Mouse (Mus musculus) inflammation-experienced regulatory T-cells, adult 6 months (primary cell): ENCODE measurements around the gene Olfr1389. TPM values are rescaled to one million over a fixed set of nuclear protein-coding genes. Genes with fewer than 3 reads are reported as not detected.
"Not testable (repeated sequence)": the region's sequence is repeated elsewhere in the genome, so short reads cannot be mapped to it uniquely, and the experiment has no call there.

Experiments used
- ATAC-seq: one replicate; pipeline ENCODE4 v1.8.0; 2017
- polyA plus RNA-seq, 3 experiments: library from polyadenylated mRNA; unstranded; fragments of 100-300 nt; shearing (Covaris generic); gene quantifications; one replicate each; pipeline ENCODE4 v1.2.1; 2017

Olfr1389 gene
- not detected for polyA plus RNA-seq

- ATAC-seq: no peak
Measured at GRCm38 (mm10) chr11:49422767-49423166, at the start of gene Olfr1389. Gene Olfr1389, plus strand, starts transcription at chr11:49423067.

- no peak for ATAC-seq
Measured at GRCm38 (mm10) chr11:49383133-49383532, 39.7 kb upstream of the Olfr1389 start.

DNA sequence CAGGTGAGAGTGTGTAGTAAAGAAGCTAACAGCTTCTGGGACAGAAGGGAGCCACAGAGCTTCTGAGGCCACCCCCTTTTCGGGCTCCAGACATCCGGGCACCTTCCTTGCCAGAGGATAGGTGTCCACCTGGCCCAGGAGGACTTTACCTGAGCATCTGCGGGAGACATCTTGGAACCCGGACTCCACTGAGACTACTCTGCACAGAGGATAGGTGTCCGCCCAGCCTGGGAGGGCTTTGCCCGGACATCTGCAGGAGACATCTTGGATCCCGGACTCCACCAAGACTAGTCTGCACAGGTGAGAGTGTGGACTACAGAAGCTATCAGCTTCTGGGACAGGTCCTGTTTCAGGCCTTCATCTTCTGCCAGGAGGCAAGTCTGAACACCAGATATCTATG is 36.7 kb upstream of the Olfr1389 start:
- ATAC-seq: not testable (repeated sequence)

DNA sequence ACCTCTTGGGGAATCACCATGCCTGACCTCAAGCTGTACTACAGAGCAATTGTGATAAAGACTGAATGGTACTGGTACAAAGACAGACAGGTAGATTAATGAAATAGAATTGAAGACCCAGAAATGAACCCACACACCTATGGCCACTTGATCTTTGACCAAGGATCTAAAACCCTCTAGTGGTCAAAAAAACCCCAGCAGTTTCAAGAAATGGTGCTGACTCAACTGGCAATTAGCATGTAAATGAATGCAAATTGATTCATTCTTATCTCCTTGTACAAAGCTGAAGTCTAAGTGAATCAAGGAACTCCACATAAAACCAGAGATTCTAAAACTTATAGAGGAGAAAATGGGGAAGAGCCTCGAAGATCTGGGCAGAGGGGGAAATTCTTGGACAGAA is 30.2 kb upstream of the Olfr1389 start:
- not testable (repeated sequence) for ATAC-seq

DNA sequence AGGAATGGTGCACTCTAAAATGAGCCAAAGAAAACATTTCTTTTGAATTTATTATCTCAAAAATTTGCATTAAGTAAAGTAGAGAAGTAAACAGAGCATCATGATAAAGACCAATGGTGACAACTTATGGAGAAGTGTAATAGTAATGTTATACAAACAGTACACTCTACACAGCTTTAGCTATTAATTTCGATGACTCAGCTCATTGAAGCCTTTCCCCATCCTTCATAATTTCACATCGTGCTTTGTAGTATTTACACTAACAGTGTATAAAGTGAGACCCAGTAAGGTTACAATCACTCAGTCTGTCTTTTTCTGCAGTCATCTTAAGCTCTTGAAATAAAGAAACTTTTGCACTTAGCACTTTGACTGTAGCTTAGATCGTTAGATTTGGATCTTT is 16.1 kb upstream of the Olfr1389 start:
- ATAC-seq: no peak

GRCm38 (mm10) chr11:49410540-49410939 is 12.3 kb upstream of the Olfr1389 start:
- no peak for ATAC-seq

GRCm38 (mm10) chr11:49425257-49425927 is 2.5 kb downstream of the Olfr1389 start:
- no peak for ATAC-seq

- ATAC-seq: no peak
Measured at GRCm38 (mm10) chr11:49429641-49430040, 6.8 kb downstream of the Olfr1389 start.

DNA sequence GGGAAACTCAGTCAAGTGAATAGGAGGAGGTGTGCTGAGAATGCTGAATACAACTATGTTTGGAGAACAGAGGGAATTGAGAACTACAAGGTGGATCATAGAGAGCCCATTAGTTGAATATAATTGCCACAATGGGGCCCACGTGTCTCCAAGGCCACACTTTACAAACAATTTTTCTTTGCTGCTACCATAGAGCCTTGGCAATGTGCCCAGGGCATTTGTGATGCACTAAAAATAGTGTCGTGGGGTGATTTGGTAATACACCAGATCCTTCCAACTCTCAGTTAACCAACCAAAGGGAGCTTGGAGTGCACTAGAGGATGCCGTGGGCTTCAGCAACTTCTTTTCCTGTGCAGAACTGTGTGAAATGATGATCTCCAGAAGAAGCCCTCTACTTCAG is 13.5 kb downstream of the Olfr1389 start, which contains the start of gene Olfr1388:
TSS of gene Olfr1388 (plus strand) at position 214 of the 400 bp plus-strand sequence.
- ATAC-seq: no peak

DNA sequence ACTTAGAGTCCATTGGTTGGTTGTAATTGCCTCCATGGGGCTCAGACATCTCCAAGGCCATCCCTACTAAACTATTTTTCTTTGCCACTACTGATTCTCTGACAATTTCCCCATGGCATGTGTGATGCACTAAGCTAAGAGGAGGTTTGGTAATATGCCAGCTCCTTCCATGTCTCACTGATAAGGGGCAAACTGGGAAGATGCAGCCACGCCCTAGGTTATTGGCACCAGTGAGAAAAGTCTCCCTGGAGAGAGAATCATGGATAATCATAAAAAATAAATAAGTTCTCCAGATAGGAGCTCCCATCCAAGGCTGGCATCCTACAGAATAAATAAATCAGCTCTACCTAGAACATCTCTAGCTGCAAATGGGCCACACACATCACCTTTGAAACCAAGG is 32.2 kb downstream of the Olfr1389 start, which contains the start of gene Olfr1387:
TSS of gene Olfr1387 (plus strand) at position 301 of the 400 bp plus-strand sequence.
- ATAC-seq: no peak

DNA sequence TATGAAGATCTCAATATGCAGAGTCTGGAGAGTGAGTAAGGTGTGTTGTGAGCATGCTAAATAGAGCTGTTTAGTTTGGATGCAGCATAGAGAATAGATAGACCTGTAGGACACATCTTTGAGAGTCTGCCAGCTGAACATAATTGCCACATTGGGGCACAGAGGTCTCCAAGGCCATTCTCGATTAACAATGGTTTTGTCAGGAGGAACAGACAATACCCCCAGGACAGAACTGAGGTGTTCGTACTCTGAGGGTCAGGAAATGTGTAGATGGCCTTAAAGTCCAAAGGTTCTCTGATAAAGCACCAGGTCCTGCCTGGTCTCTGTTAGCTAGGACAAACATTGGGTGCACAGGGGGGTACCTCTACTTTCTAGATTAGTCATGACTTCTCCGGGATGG is 41.9 kb downstream of the Olfr1389 start, which contains the start of gene Olfr1386:
TSS of gene Olfr1386 (plus strand) at position 301 of the 400 bp plus-strand sequence.
- not testable (repeated sequence) for ATAC-seq

Other genes with a start within 250 kb of the Olfr1389 start
- gene Btnl9, start 235.9 kb upstream of the Olfr1389 start, polyA plus RNA-seq: under 1 TPM in 1 of 3 experiments, not detected in 2; 0.39 TPM
- 10 to 100 TPM; 43.8 to 49.9 (median 49.6) TPM for gene Zfp62, start 219.8 kb upstream of the Olfr1389 start, polyA plus RNA-seq
- gene Mgat1, start 178.9 kb upstream of the Olfr1389 start, polyA plus RNA-seq: 10 to 100 TPM; 62.3 to 88.6 (median 70.5) TPM
- not detected for gene Olfr1393, start 144.8 kb upstream of the Olfr1389 start, polyA plus RNA-seq
- not detected for gene Olfr1392, start 137.8 kb upstream of the Olfr1389 start, polyA plus RNA-seq
- gene Olfr10, start 118.3 kb upstream of the Olfr1389 start, polyA plus RNA-seq: not detected
- not detected for gene Olfr1391, start 100.3 kb upstream of the Olfr1389 start, polyA plus RNA-seq
- gene Olfr1390, start 87.9 kb upstream of the Olfr1389 start, polyA plus RNA-seq: under 1 TPM in 1 of 3 experiments, not detected in 2; 0.12 TPM
- gene Olfr1388, start 13.6 kb downstream of the Olfr1389 start, polyA plus RNA-seq: under 1 TPM in 1 of 3 experiments, not detected in 2; 0.15 TPM
- not detected for gene Olfr1387, start 32.3 kb downstream of the Olfr1389 start, polyA plus RNA-seq
- not detected for gene Olfr1386, start 42.0 kb downstream of the Olfr1389 start, polyA plus RNA-seq
- under 1 TPM in 2 of 3 experiments, not detected in 1; 0.10 to 0.35 TPM for gene Olfr1385, start 66.0 kb downstream of the Olfr1389 start, polyA plus RNA-seq
- not detected for gene Olfr1384, start 83.7 kb downstream of the Olfr1389 start, polyA plus RNA-seq
- not detected for gene Olfr1383, start 96.6 kb downstream of the Olfr1389 start, polyA plus RNA-seq
- gene Olfr1382, start 105.2 kb downstream of the Olfr1389 start, polyA plus RNA-seq: not detected
- gene Olfr1381, start 120.4 kb downstream of the Olfr1389 start, polyA plus RNA-seq: not detected
- gene Olfr1380, start 133.8 kb downstream of the Olfr1389 start, polyA plus RNA-seq: not detected
- not detected for gene Flt4, start 186.2 kb downstream of the Olfr1389 start, polyA plus RNA-seq
- gene Scgb3a1, start 240.5 kb downstream of the Olfr1389 start, polyA plus RNA-seq: not detected